Mouse (Mus musculus): ENCODE measurements around the gene Serpina3j.

DNA sequence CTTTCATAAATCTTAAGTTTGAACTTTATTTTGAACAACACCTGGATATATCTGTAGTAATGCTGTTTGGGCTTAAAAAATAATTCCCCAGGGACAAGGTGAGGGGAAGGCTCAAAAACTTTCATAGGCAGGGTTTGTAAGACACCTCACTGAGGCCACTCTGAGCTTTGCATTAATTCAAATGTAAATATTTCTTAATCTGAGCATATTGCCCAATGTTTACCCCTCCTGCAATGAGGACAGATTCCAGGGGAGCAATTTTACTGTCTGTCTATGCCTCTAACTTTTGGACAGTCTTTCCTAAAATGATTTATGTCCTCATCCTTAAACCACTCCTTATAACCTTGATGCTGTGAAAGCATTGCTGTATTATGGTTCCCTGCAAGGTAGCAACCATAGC, 26.0 kb upstream of the Serpina3j start:
- TF ChIP-seq POLR2A (IDR thresholded peaks at IDR 0.05; ENCODE audit: borderline replicate concordance, extremely low read depth, insufficient read depth, insufficient read length, poor library complexity, severe bottlenecking) = no peak
- no peak for TF ChIP-seq CTCF (IDR thresholded peaks at IDR 0.05; ENCODE audit: borderline replicate concordance, extremely low read depth, insufficient read depth, insufficient read length)
